Mouse (Mus musculus): Measurements from ENCODE around the gene Batf. TPM values are rescaled to one million over a fixed set of nuclear protein-coding genes. Genes with fewer than 3 reads are reported as not detected.
"Not testable (repeated sequence)": the region's sequence is repeated elsewhere in the genome, so short reads cannot be mapped to it uniquely, and the experiment has no call there.

The Batf gene
- total and polyA plus RNA-seq, 3 experiments, result 14.4 to 19.9 TPM; not detected in 1

- not testable (repeated sequence) for H3K79me2 ChIP-seq (ENCODE audit: control insufficient read depth, insufficient read depth, low read length, poor library complexity); H3K9ac ChIP-seq (ENCODE audit: control insufficient read depth, low read depth, low read length, poor library complexity, severe bottlenecking); H3K4me3 ChIP-seq (ENCODE audit: control insufficient read depth in 1 of 2, insufficient read depth in 1 of 2, low read depth in 2 of 2, low read length in 2 of 2); DNase-seq (ENCODE audit: low read depth, low spot score); H3K36me3 ChIP-seq (ENCODE audit: control insufficient read depth in 1 of 2, insufficient read depth in 2 of 2, low read length in 2 of 2); H3K27me3 ChIP-seq (ENCODE audit: control insufficient read depth in 1 of 2, insufficient read depth in 2 of 2, low read length in 2 of 2); H3K9me3 ChIP-seq (replicated peaks; ENCODE audit: insufficient read depth, low read length); H3K27ac ChIP-seq (ENCODE audit: control insufficient read depth, low read depth, low read length)
- H3K4me1 ChIP-seq (ENCODE audit: control insufficient read depth in 1 of 2, insufficient read depth in 2 of 2, low read length in 2 of 2), result peaks cover 0 to 14% of the 10 kb centered on the region in 2 experiments; a peak in 2 of 4 replicates
Observed at GRCm38 (mm10) chr12:85662232-85662631, 24.2 kb upstream of the Batf start.

- no peak overlapping the region for H3K9ac ChIP-seq (ENCODE audit: control insufficient read depth, low read depth, low read length, poor library complexity, severe bottlenecking)
- H3K79me2 ChIP-seq (ENCODE audit: control insufficient read depth, insufficient read depth, low read length, poor library complexity), result no peaks in the 10 kb centered on the region
- H3K27ac ChIP-seq (ENCODE audit: control insufficient read depth, low read depth, low read length), result no peak overlapping the region
- no peak for TF ChIP-seq NELFE (IDR thresholded peaks at IDR 0.05; ENCODE audit: low read depth, low read length)
- peak; percentile 37; the same call in 1 of the 2 replicates for TF ChIP-seq MAX (IDR thresholded peaks at IDR 0.05; ENCODE audit: low read length)
- no peak for TF ChIP-seq UBTF (IDR thresholded peaks at IDR 0.05; ENCODE audit: borderline replicate concordance, insufficient read depth, low read depth, low read length)
- no peak for TF ChIP-seq NRF1 (IDR thresholded peaks at IDR 0.05; ENCODE audit: insufficient read depth, low read depth, low read length, poor library complexity, severe bottlenecking)
- TF ChIP-seq POLR2AphosphoS5 (IDR thresholded peaks at IDR 0.05; ENCODE audit: borderline replicate concordance, low read depth, low read length), result no peak
- peak; percentile 72 to 96 (median 93) for TF ChIP-seq CTCF (IDR thresholded peaks at IDR 0.05 in 2 of 3, conservative IDR thresholded peaks at IDR 0.05 in 1 of 3; ENCODE audit: control insufficient read depth in 1 of 3, insufficient read depth in 1 of 3, low read depth in 2 of 3, low read length in 3 of 3, poor library complexity in 1 of 3, severe bottlenecking in 1 of 3)
- TF ChIP-seq ZC3H11A (IDR thresholded peaks at IDR 0.05; ENCODE audit: low read depth, low read length), result peak; percentile 93
- TF ChIP-seq USF2 (IDR thresholded peaks at IDR 0.05; ENCODE audit: borderline replicate concordance in 1 of 2, insufficient read depth in 1 of 2, low read depth in 1 of 2, low read length in 2 of 2), result no peak
- no peak for TF ChIP-seq KAT2A (conservative IDR thresholded peaks at IDR 0.05; ENCODE audit: low read depth, low read length)
- TF ChIP-seq HCFC1 (IDR thresholded peaks at IDR 0.05; ENCODE audit: low read depth, low read length), result no peak
- TF ChIP-seq RAD21 (IDR thresholded peaks at IDR 0.05; ENCODE audit: low read depth, low read length), result peak; percentile 98
- TF ChIP-seq TCF12 (IDR thresholded peaks at IDR 0.05; ENCODE audit: low read depth, low read length), result no peak
- no peak; the same call in 1 of the 2 replicates for TF ChIP-seq MYC (IDR thresholded peaks at IDR 0.05; ENCODE audit: low read depth, low read length)
- no peak for TF ChIP-seq TBP (IDR thresholded peaks at IDR 0.05; ENCODE audit: low read depth, low read length)
- TF ChIP-seq CHD1 (IDR thresholded peaks at IDR 0.05; ENCODE audit: low read depth, low read length), result no peak
- peak; percentile 92 for TF ChIP-seq SMC3 (IDR thresholded peaks at IDR 0.05; ENCODE audit: low read depth, low read length)
- TF ChIP-seq SIN3A (IDR thresholded peaks at IDR 0.05; ENCODE audit: low read length), result peak; percentile 52; the same call in 1 of the 2 replicates
- H3K4me3 ChIP-seq (ENCODE audit: control insufficient read depth in 1 of 2, insufficient read depth in 1 of 2, low read depth in 2 of 2, low read length in 2 of 2), result no peak overlapping the region
- no peaks in the 10 kb centered on the region for H3K9me3 ChIP-seq (replicated peaks; ENCODE audit: insufficient read depth, low read length)
- DNase-seq (ENCODE audit: low read depth, low spot score), result peak; percentile 77
- H3K4me1 ChIP-seq (ENCODE audit: control insufficient read depth in 1 of 2, insufficient read depth in 2 of 2, low read length in 2 of 2), result peaks cover 0 to 14% of the 10 kb centered on the region in 2 experiments; a peak in 2 of 4 replicates
- peaks cover 0 to 8% of the 10 kb centered on the region in 2 experiments; a peak in 2 of 4 replicates for H3K36me3 ChIP-seq (ENCODE audit: control insufficient read depth in 1 of 2, insufficient read depth in 2 of 2, low read length in 2 of 2)
- H3K27me3 ChIP-seq (ENCODE audit: control insufficient read depth in 1 of 2, insufficient read depth in 2 of 2, low read length in 2 of 2), result 0 out of 4 replicates have a peak, but pooled peaks cover 0 to 1% of the 10 kb centered on the region in 2 experiments
Observed at GRCm38 (mm10) chr12:85662896-85663295, 23.6 kb upstream of the Batf start.
